Mouse (Mus musculus) midbrain, embryonic 10.5 days (tissue): ENCODE measurements around the gene Pde6d. TPM values are rescaled to one million over a fixed set of nuclear protein-coding genes. Genes with fewer than 3 reads are reported as not detected.
A peak's percentile ranks its signal among the peaks of the same experiment; 100 is the strongest.

ENCODE experiments used
- DNase-seq: peaks from one replicate; pipeline ENCODE4 v3.0.0-alpha.2; 2017; ENCODE audit warnings: low spot score
- H3K27ac ChIP-seq: fragments of 300-500 bp; sonication (generic); replicated peaks from 2 replicates; pipeline ENCODE4 v1.5.1; 2016; ENCODE audit warnings: mild to moderate bottlenecking
- H3K27me3 ChIP-seq: fragments of 300-500 bp; sonication (generic); 2 replicates; pipeline ENCODE4 v1.6.1; 2016; ENCODE audit warnings: low read depth, mild to moderate bottlenecking; ENCODE audit not compliant: poor library complexity, severe bottlenecking
- H3K36me3 ChIP-seq: fragments of 300-500 bp; sonication (generic); 2 replicates; pipeline ENCODE4 v1.6.1; 2016; ENCODE audit warnings: mild to moderate bottlenecking, moderate library complexity
- H3K4me1 ChIP-seq: fragments of 300-500 bp; sonication (generic); 2 replicates; pipeline ENCODE4 v1.6.1; 2016
- H3K4me3 ChIP-seq: fragments of 300-500 bp; sonication (generic); 2 replicates; pipeline ENCODE4 v1.5.1; 2016; ENCODE audit warnings: mild to moderate bottlenecking, moderate library complexity
- H3K9me3 ChIP-seq: fragments of 300-500 bp; sonication (generic); replicated peaks from 2 replicates; pipeline ENCODE4 v1.6.1; 2016; ENCODE audit warnings: mild to moderate bottlenecking
- WGBS: fragments of 180-500 bp; shearing (Covaris S2); methylation state at CpG from one replicate; pipeline ENCODE4 v1.1.7; 2016; 5-methylcytosine and 5-hydroxymethylcytosine counted together
- polyA plus RNA-seq: library from polyadenylated mRNA; unstranded; fragments of >200 nt; fragmentation: Nextera tagmentation; extraction: Ambion mirVana; gene quantifications from 2 replicates; pipeline ENCODE4 v1.2.1, GENCODE M21; 2016

Pde6d gene
- polyA plus RNA-seq, 1 experiment from 2014 or later, result 78.9 TPM

GRCm38 (mm10) chr1:86529590-86529989 is 52.8 kb downstream of the Pde6d start:
- H3K27ac ChIP-seq, result peak overlapping the region; percentile 100; the same call in 1 of the 2 replicates
- 58% methylated on average over 4 of the region's 4 CpGs for WGBS
- DNase-seq, result peak; percentile 15

GRCm38 (mm10) chr1:86528571-86529180 is 53.8 kb downstream of the Pde6d start:
- H3K4me1 ChIP-seq, result peaks cover 55% of the 10 kb centered on the region
- DNase-seq, result no peak

More at GRCm38 (mm10) chr1:86529590-86529989, 52.8 kb downstream of the Pde6d start:
- no peaks in the 10 kb centered on the region for H3K9me3 ChIP-seq
- H3K4me3 ChIP-seq, result peak overlapping the region; percentile 90
- no peaks in the 10 kb centered on the region for H3K27me3 ChIP-seq
- H3K36me3 ChIP-seq, result peaks cover 49% of the 10 kb centered on the region
- H3K4me1 ChIP-seq, result peaks cover 46% of the 10 kb centered on the region

GRCm38 (mm10) chr1:86527599-86528486 is 54.6 kb downstream of the Pde6d start:
- Histone ChIP-seq H3K9me3 (no peaks in the 10 kb centered on the region), H3K4me3 (peak overlapping the region; percentile 90), H3K36me3 (peaks cover 37% of the 10 kb centered on the region), H3K27me3 (no peaks in the 10 kb centered on the region), H3K27ac (peak overlapping the region; percentile 100), H3K4me1 (peaks cover 55% of the 10 kb centered on the region)
- peak; percentile 85 for DNase-seq
- under 1% methylated on average over 89 of the region's 89 CpGs for WGBS

More at GRCm38 (mm10) chr1:86528571-86529180, 53.8 kb downstream of the Pde6d start:
- Histone ChIP-seq H3K4me3 (peak overlapping the region; percentile 90), H3K36me3 (peaks cover 45% of the 10 kb centered on the region), H3K9me3 (no peaks in the 10 kb centered on the region), H3K27ac (peak overlapping the region; percentile 100), H3K27me3 (no peaks in the 10 kb centered on the region)
- WGBS, result under 1% methylated on average over 15 of the region's 15 CpGs

GRCm38 (mm10) chr1:86526789-86527598 is 55.4 kb downstream of the Pde6d start:
- H3K9me3 ChIP-seq, result no peaks in the 10 kb centered on the region
- WGBS, result under 1% methylated on average over 111 of the region's 111 CpGs
- peaks cover 54% of the 10 kb centered on the region for H3K4me1 ChIP-seq

GRCm38 (mm10) chr1:86526116-86526788 is 56.2 kb downstream of the Pde6d start, which contains the start of gene Ptma:
Ptma (plus strand) TSS chr1:86526726.
- Histone ChIP-seq H3K4me3 (peak within 1 kb of the TSS; percentile 90), H3K9me3 (no peaks in the 10 kb centered on the region), H3K4me1 (peaks cover 48% of the 10 kb centered on the region), H3K36me3 (peaks cover 31% of the 10 kb centered on the region), H3K27ac (peak within 1 kb of the TSS; percentile 100), H3K27me3 (peaks cover 11% of the 10 kb centered on the region)
- under 1% methylated on average over 58 of the region's 63 CpGs for WGBS
- peak; percentile 100 for DNase-seq

More at GRCm38 (mm10) chr1:86526789-86527598, 55.4 kb downstream of the Pde6d start:
- Histone ChIP-seq H3K27me3 (peaks cover 6% of the 10 kb centered on the region), H3K27ac (peak overlapping the region; percentile 100), H3K4me3 (peak overlapping the region; percentile 90), H3K36me3 (peaks cover 37% of the 10 kb centered on the region)
- peak; percentile 55 for DNase-seq

GRCm38 (mm10) chr1:86525499-86526115 is 56.8 kb downstream of the Pde6d start:
- under 1% methylated on average over 43 of the region's 44 CpGs for WGBS

GRCm38 (mm10) chr1:86524619-86525498 is 57.6 kb downstream of the Pde6d start:
- DNase-seq, result peak; percentile 99
- peaks cover 11% of the 10 kb centered on the region for H3K27me3 ChIP-seq
- peak overlapping the region; percentile 100 for H3K27ac ChIP-seq
- H3K4me3 ChIP-seq, result peak overlapping the region; percentile 90
- 3% methylated on average over 53 of the region's 53 CpGs for WGBS
- H3K36me3 ChIP-seq, result peaks cover 23% of the 10 kb centered on the region
- H3K9me3 ChIP-seq, result no peaks in the 10 kb centered on the region
- H3K4me1 ChIP-seq, result peaks cover 40% of the 10 kb centered on the region

More at GRCm38 (mm10) chr1:86525499-86526115, 56.8 kb downstream of the Pde6d start:
- Histone ChIP-seq H3K4me3 (peak overlapping the region; percentile 90), H3K27me3 (peaks cover 11% of the 10 kb centered on the region), H3K27ac (peak overlapping the region; percentile 100), H3K4me1 (peaks cover 41% of the 10 kb centered on the region), H3K9me3 (no peaks in the 10 kb centered on the region), H3K36me3 (peaks cover 25% of the 10 kb centered on the region)
- no peak for DNase-seq

- H3K4me3 ChIP-seq, result peak overlapping the region; percentile 90; the same call in 1 of the 2 replicates
- no peaks in the 10 kb centered on the region for H3K9me3 ChIP-seq
- peak overlapping the region; percentile 100 for H3K27ac ChIP-seq
- peaks cover 14% of the 10 kb centered on the region for H3K36me3 ChIP-seq
- DNase-seq, result no peak
- peaks cover 31% of the 10 kb centered on the region for H3K4me1 ChIP-seq
- 84% methylated on average over 8 of the region's 8 CpGs for WGBS
- peaks cover 11% of the 10 kb centered on the region for H3K27me3 ChIP-seq
These were observed 58.4 kb downstream of the Pde6d start for GRCm38 (mm10) chr1:86523776-86524618.

GRCm38 (mm10) chr1:86522286-86522871 is 60.0 kb downstream of the Pde6d start:
- peaks cover 11% of the 10 kb centered on the region for H3K27me3 ChIP-seq

GRCm38 (mm10) chr1:86520361-86520760 is 62.1 kb downstream of the Pde6d start:
- no peak overlapping the region for H3K4me3 ChIP-seq
- no peaks in the 10 kb centered on the region for H3K9me3 ChIP-seq
- peak; percentile 62 for DNase-seq
- H3K4me1 ChIP-seq, result peaks cover 23% of the 10 kb centered on the region
- H3K36me3 ChIP-seq, result no peaks in the 10 kb centered on the region
- H3K27me3 ChIP-seq, result peaks cover 11% of the 10 kb centered on the region
- peak overlapping the region; percentile 24; the same call in 1 of the 2 replicates for H3K27ac ChIP-seq
- WGBS, result 36% methylated on average over 7 of the region's 7 CpGs

More at GRCm38 (mm10) chr1:86522286-86522871, 60.0 kb downstream of the Pde6d start:
- H3K9me3 ChIP-seq, result no peaks in the 10 kb centered on the region
- no peaks in the 10 kb centered on the region for H3K36me3 ChIP-seq
- DNase-seq, result no peak
- peaks cover 27% of the 10 kb centered on the region for H3K4me1 ChIP-seq
- 61% methylated on average over 7 of the region's 7 CpGs for WGBS
- H3K27ac ChIP-seq, result peak overlapping the region; percentile 64
- no peak overlapping the region for H3K4me3 ChIP-seq
